Mouse (Mus musculus) cerebellum, adult (tissue): ENCODE data around the gene Galr2.

ENCODE experiments used
- ATAC-seq: cut with Nextera tagmentation; 2 replicates; pipeline ENCODE4 v1.9.2; 2017; ENCODE audit warnings: mild to moderate bottlenecking, moderate library complexity, mixed read lengths; ENCODE audit not compliant: insufficient number of reproducible peaks, low FRiP score, low TSS enrichment

The Galr2 gene

GRCm38 (mm10) chr11:116305423-116305822 lies 24.7 kb downstream of the Galr2 start:
- no peak for ATAC-seq

- ATAC-seq, result peak; percentile 91
Observed at GRCm38 (mm10) chr11:116306126-116306982, 25.6 kb downstream of the Galr2 start.

GRCm38 (mm10) chr11:116307019-116307725 lies 26.4 kb downstream of the Galr2 start, which contains the start of gene Exoc7:
TSS of gene Exoc7 (minus strand) at chr11:116307233.
- ATAC-seq, result peak; percentile 27; the same call in 1 of the 2 replicates

- ATAC-seq, result no peak
Observed at GRCm38 (mm10) chr11:116307762-116308531, 27.2 kb downstream of the Galr2 start.

GRCm38 (mm10) chr11:116309601-116310000 lies 28.9 kb downstream of the Galr2 start:
- no peak for ATAC-seq

GRCm38 (mm10) chr11:116311169-116311568 lies 30.4 kb downstream of the Galr2 start:
- ATAC-seq, result no peak

GRCm38 (mm10) chr11:116312359-116312758 lies 31.6 kb downstream of the Galr2 start:
- ATAC-seq, result no peak

- ATAC-seq, result 0 out of 2 replicates have a peak, but pooled peaks have one; percentile 26
Observed at GRCm38 (mm10) chr11:116318719-116319659, 38.2 kb downstream of the Galr2 start.

GRCm38 (mm10) chr11:116326963-116327603 lies 46.3 kb downstream of the Galr2 start:
- no peak for ATAC-seq

- ATAC-seq, result no peak
Observed at GRCm38 (mm10) chr11:116329314-116330210, 48.8 kb downstream of the Galr2 start.

- no peak for ATAC-seq
Observed at GRCm38 (mm10) chr11:116330211-116330518, 49.4 kb downstream of the Galr2 start.

- ATAC-seq, result no peak
Observed at GRCm38 (mm10) chr11:116332232-116332982, 51.7 kb downstream of the Galr2 start.

GRCm38 (mm10) chr11:116332983-116333270 lies 52.2 kb downstream of the Galr2 start:
- ATAC-seq, result no peak
